Mouse (Mus musculus) limb, embryonic 13.5 days (tissue): ENCODE measurements around the gene Thada. TPM values are rescaled to one million over a fixed set of nuclear protein-coding genes. Genes with fewer than 3 reads are reported as not detected.

ENCODE experiments used
- ATAC-seq: fragments of 200-750 bp; cut with Nextera tagmentation; 2 replicates; pipeline ENCODE4 v1.8.0; 2017; ENCODE audit warnings: low read depth, moderate number of reproducible peaks, moderate TSS enrichment; ENCODE audit not compliant: low FRiP score
- H3K27ac ChIP-seq: fragments of 300-500 bp; sonication (generic); 2 replicates; pipeline ENCODE4 v1.5.1; 2015; ENCODE audit warnings: inconsistent platforms, mild to moderate bottlenecking, moderate library complexity
- H3K27me3 ChIP-seq: fragments of 300-500 bp; sonication (generic); 2 replicates; pipeline ENCODE4 v1.6.1; 2015; ENCODE audit warnings: mild to moderate bottlenecking, inconsistent platforms
- H3K36me3 ChIP-seq: fragments of 300-500 bp; sonication (generic); 2 replicates; pipeline ENCODE4 v1.6.1; 2015; ENCODE audit warnings: inconsistent platforms, mild to moderate bottlenecking, moderate library complexity
- H3K4me1 ChIP-seq: fragments of 300-500 bp; sonication (generic); 2 replicates; pipeline ENCODE4 v1.6.1; 2015; ENCODE audit warnings: inconsistent platforms
- H3K4me2 ChIP-seq: fragments of 300-500 bp; sonication (generic); replicated peaks from 2 replicates; pipeline ENCODE4 v1.6.1; 2015; ENCODE audit warnings: inconsistent platforms, mild to moderate bottlenecking, moderate library complexity
- H3K4me3 ChIP-seq: fragments of 300-500 bp; sonication (generic); 2 replicates; pipeline ENCODE4 v1.5.1; 2015; ENCODE audit warnings: moderate library complexity, mild to moderate bottlenecking, inconsistent platforms
- H3K9ac ChIP-seq: fragments of 300-500 bp; sonication (generic); 2 replicates; pipeline ENCODE4 v1.6.1; 2015; ENCODE audit warnings: mild to moderate bottlenecking, inconsistent platforms
- H3K9me3 ChIP-seq: fragments of 300-500 bp; sonication (generic); 2 replicates; pipeline ENCODE4 v1.6.1; 2016; ENCODE audit warnings: inconsistent platforms
- WGBS: fragments of 180-500 bp; shearing (Covaris S2); methylation state at CpG from one replicate; pipeline ENCODE4 v1.1.7; 2015; 5-methylcytosine and 5-hydroxymethylcytosine counted together
- polyA plus RNA-seq: library from polyadenylated mRNA; unstranded; fragments of >200 nt; fragmentation: Nextera tagmentation; extraction: Ambion mirVana; gene quantifications from 2 replicates; pipeline ENCODE4 v1.2.1, GENCODE M21; 2015

Gene Thada
- polyA plus RNA-seq, 1 experiment from 2014 or later, result 9.1 TPM

GRCm38 (mm10) chr17:84271566-84272202, 194.3 kb downstream of the Thada start:
- Histone ChIP-seq H3K4me2 (no peak overlapping the region), H3K27me3 (no peaks in the 10 kb centered on the region), H3K9ac (no peak overlapping the region), H3K9me3 (no peaks in the 10 kb centered on the region), H3K4me1 (peaks cover 59% of the 10 kb centered on the region), H3K36me3 (peaks cover 5% of the 10 kb centered on the region; the same call in 1 of the 2 replicates), H3K4me3 (no peak overlapping the region), H3K27ac (no peak overlapping the region)
- ATAC-seq, result no peak
- 88% methylated on average over 6 of the region's 6 CpGs for WGBS

- peaks cover 70% of the 10 kb centered on the region for H3K4me1 ChIP-seq
- no peak overlapping the region for H3K27ac ChIP-seq
- WGBS, result 88% methylated on average over 5 of the region's 5 CpGs
- H3K4me3 ChIP-seq, result no peak overlapping the region
- H3K4me2 ChIP-seq, result no peak overlapping the region
- ATAC-seq, result no peak
- H3K27me3 ChIP-seq, result no peaks in the 10 kb centered on the region
- no peaks in the 10 kb centered on the region for H3K9me3 ChIP-seq
- H3K36me3 ChIP-seq, result peaks cover 5% of the 10 kb centered on the region; the same call in 1 of the 2 replicates
- no peak overlapping the region for H3K9ac ChIP-seq
Measured at GRCm38 (mm10) chr17:84269722-84270121, 196.3 kb downstream of the Thada start.

GRCm38 (mm10) chr17:84268450-84268849, 197.6 kb downstream of the Thada start:
- peaks cover 5% of the 10 kb centered on the region; the same call in 1 of the 2 replicates for H3K36me3 ChIP-seq
- H3K27me3 ChIP-seq, result no peaks in the 10 kb centered on the region
- no peak overlapping the region for H3K4me2 ChIP-seq
- H3K4me1 ChIP-seq, result peaks cover 69% of the 10 kb centered on the region
- 72% methylated on average over 3 of the region's 3 CpGs for WGBS
- H3K4me3 ChIP-seq, result no peak overlapping the region
- no peaks in the 10 kb centered on the region for H3K9me3 ChIP-seq
- H3K9ac ChIP-seq, result no peak overlapping the region
- no peak overlapping the region for H3K27ac ChIP-seq
- no peak for ATAC-seq

GRCm38 (mm10) chr17:84267456-84268074, 198.4 kb downstream of the Thada start:
- H3K4me3 ChIP-seq, result no peak overlapping the region
- H3K9ac ChIP-seq, result no peak overlapping the region
- no peak overlapping the region for H3K27ac ChIP-seq
- ATAC-seq, result no peak
- no peaks in the 10 kb centered on the region for H3K9me3 ChIP-seq
- no peak overlapping the region for H3K4me2 ChIP-seq
- H3K36me3 ChIP-seq, result peaks cover 5% of the 10 kb centered on the region; the same call in 1 of the 2 replicates
- no peaks in the 10 kb centered on the region for H3K27me3 ChIP-seq
- WGBS, result 91% methylated on average over 6 of the region's 6 CpGs
- peaks cover 60% of the 10 kb centered on the region for H3K4me1 ChIP-seq

- ATAC-seq, result no peak
- Histone ChIP-seq H3K4me1 (peaks cover 52% of the 10 kb centered on the region), H3K4me2 (no peak overlapping the region), H3K36me3 (peaks cover 7% of the 10 kb centered on the region; the same call in 1 of the 2 replicates), H3K4me3 (no peak overlapping the region), H3K9ac (no peak overlapping the region), H3K9me3 (no peaks in the 10 kb centered on the region), H3K27me3 (no peaks in the 10 kb centered on the region), H3K27ac (peak overlapping the region; percentile 18; the same call in 1 of the 2 replicates)
- 81% methylated on average over 3 of the region's 3 CpGs for WGBS
Measured at GRCm38 (mm10) chr17:84266161-84266948, 199.7 kb downstream of the Thada start.

- Histone ChIP-seq H3K27me3 (no peaks in the 10 kb centered on the region), H3K4me2 (no peak overlapping the region), H3K27ac (peak overlapping the region; percentile 67; the same call in 1 of the 2 replicates), H3K9me3 (no peaks in the 10 kb centered on the region), H3K9ac (no peak overlapping the region), H3K36me3 (peaks cover 8% of the 10 kb centered on the region; the same call in 1 of the 2 replicates), H3K4me3 (no peak overlapping the region), H3K4me1 (peaks cover 53% of the 10 kb centered on the region)
- 69% methylated on average over 5 of the region's 5 CpGs for WGBS
- ATAC-seq, result no peak
Measured at GRCm38 (mm10) chr17:84265480-84266130, 200.4 kb downstream of the Thada start.

GRCm38 (mm10) chr17:84264305-84264704, 201.7 kb downstream of the Thada start:
- Histone ChIP-seq H3K4me3 (no peak overlapping the region), H3K9me3 (no peaks in the 10 kb centered on the region), H3K9ac (no peak overlapping the region), H3K4me2 (no peak overlapping the region), H3K27me3 (no peaks in the 10 kb centered on the region), H3K27ac (peak overlapping the region; percentile 67; the same call in 1 of the 2 replicates), H3K36me3 (0 out of 2 replicates have a peak, but pooled peaks cover 4% of the 10 kb centered on the region), H3K4me1 (peaks cover 63% of the 10 kb centered on the region)
- 64% methylated on average over 6 of the region's 6 CpGs for WGBS
- ATAC-seq, result no peak

- H3K4me3 ChIP-seq, result no peak overlapping the region
- H3K36me3 ChIP-seq, result 0 out of 2 replicates have a peak, but pooled peaks cover 4% of the 10 kb centered on the region
- no peaks in the 10 kb centered on the region for H3K27me3 ChIP-seq
- no peak overlapping the region for H3K4me2 ChIP-seq
- peaks cover 70% of the 10 kb centered on the region for H3K4me1 ChIP-seq
- H3K27ac ChIP-seq, result peak overlapping the region; percentile 15; the same call in 1 of the 2 replicates
- H3K9me3 ChIP-seq, result no peaks in the 10 kb centered on the region
- ATAC-seq, result no peak
- WGBS, result 71% methylated on average over 5 of the region's 5 CpGs
- H3K9ac ChIP-seq, result no peak overlapping the region
Measured at GRCm38 (mm10) chr17:84263591-84263990, 202.4 kb downstream of the Thada start.

- no peak for ATAC-seq
- H3K36me3 ChIP-seq, result 0 out of 2 replicates have a peak, but pooled peaks cover 4% of the 10 kb centered on the region
- H3K9me3 ChIP-seq, result no peaks in the 10 kb centered on the region
- H3K27ac ChIP-seq, result no peak overlapping the region
- WGBS, result 90% methylated on average over 9 of the region's 9 CpGs
- peaks cover 72% of the 10 kb centered on the region for H3K4me1 ChIP-seq
- no peaks in the 10 kb centered on the region for H3K27me3 ChIP-seq
- H3K4me2 ChIP-seq, result no peak overlapping the region
- no peak overlapping the region for H3K4me3 ChIP-seq
- no peak overlapping the region for H3K9ac ChIP-seq
Measured at GRCm38 (mm10) chr17:84262325-84262979, 203.6 kb downstream of the Thada start.

GRCm38 (mm10) chr17:84261010-84261409, 205.0 kb downstream of the Thada start:
- peaks cover 76% of the 10 kb centered on the region for H3K4me1 ChIP-seq
- H3K36me3 ChIP-seq, result 0 out of 2 replicates have a peak, but pooled peaks cover 4% of the 10 kb centered on the region
- no peak overlapping the region for H3K9ac ChIP-seq
- no peak overlapping the region for H3K4me3 ChIP-seq
- H3K4me2 ChIP-seq, result no peak overlapping the region
- no peak for ATAC-seq
- H3K27me3 ChIP-seq, result no peaks in the 10 kb centered on the region
- no peaks in the 10 kb centered on the region for H3K9me3 ChIP-seq
- no peak overlapping the region for H3K27ac ChIP-seq

- H3K9me3 ChIP-seq, result no peaks in the 10 kb centered on the region
- no peak overlapping the region for H3K4me3 ChIP-seq
- H3K4me2 ChIP-seq, result no peak overlapping the region
- 0 out of 2 replicates have a peak, but pooled peaks cover 4% of the 10 kb centered on the region for H3K36me3 ChIP-seq
- no peak overlapping the region for H3K9ac ChIP-seq
- no peak for ATAC-seq
- peaks cover 76% of the 10 kb centered on the region for H3K4me1 ChIP-seq
- no peaks in the 10 kb centered on the region for H3K27me3 ChIP-seq
- no peak overlapping the region for H3K27ac ChIP-seq
Measured at GRCm38 (mm10) chr17:84260226-84260625, 205.8 kb downstream of the Thada start.
